Mouse (Mus musculus) midbrain, embryonic 15.5 days (tissue): ENCODE measurements at regions not wholly inside any gene's neighbourhood (a gene's known extent, or its start where the extent isn't known, plus 50 kb on each side); places are given as distances from the start of the nearest gene placed in this dataset.
"Not testable (repeated sequence)": the region's sequence is repeated elsewhere in the genome, so short reads cannot be mapped to it uniquely, and the experiment has no call there.

Source experiments
- ATAC-seq: fragments of 200-750 bp; cut with Nextera tagmentation; replicated peaks from 2 replicates; pipeline ENCODE4 v1.8.0; 2017; ENCODE audit warnings: moderate TSS enrichment
- H3K27ac ChIP-seq: fragments of 300-500 bp; sonication (generic); 2 replicates; pipeline ENCODE4 v1.5.1; 2015; ENCODE audit warnings: mild to moderate bottlenecking, inconsistent platforms
- H3K27me3 ChIP-seq: fragments of 300-500 bp; sonication (generic); replicated peaks from 2 replicates; pipeline ENCODE4 v1.6.1; 2015; ENCODE audit warnings: inconsistent platforms
- H3K36me3 ChIP-seq: fragments of 300-500 bp; sonication (generic); replicated peaks from 2 replicates; pipeline ENCODE4 v1.6.1; 2015; ENCODE audit warnings: inconsistent platforms
- H3K4me1 ChIP-seq: fragments of 300-500 bp; sonication (generic); 2 replicates; pipeline ENCODE4 v1.6.1; 2015; ENCODE audit warnings: inconsistent platforms
- H3K4me2 ChIP-seq: fragments of 300-500 bp; sonication (generic); 2 replicates; pipeline ENCODE4 v1.6.1; 2015; ENCODE audit warnings: inconsistent platforms, mild to moderate bottlenecking, moderate library complexity
- H3K4me3 ChIP-seq: fragments of 300-500 bp; sonication (generic); 2 replicates; pipeline ENCODE4 v1.5.1; 2015; ENCODE audit warnings: mild to moderate bottlenecking, inconsistent platforms
- H3K9ac ChIP-seq: fragments of 300-500 bp; sonication (generic); 2 replicates; pipeline ENCODE4 v1.6.1; 2015; ENCODE audit warnings: mild to moderate bottlenecking, inconsistent platforms
- H3K9me3 ChIP-seq: fragments of 300-500 bp; sonication (generic); 2 replicates; pipeline ENCODE4 v1.6.1; 2016; ENCODE audit warnings: inconsistent platforms
- WGBS: fragments of 180-500 bp; shearing (Covaris S2); methylation state at CpG from one replicate; pipeline ENCODE4 v1.1.7; 2015; ENCODE audit warnings: mixed read lengths; 5-methylcytosine and 5-hydroxymethylcytosine counted together

- peaks cover 39% of the 10 kb centered on the region for H3K9me3 ChIP-seq
- not testable (repeated sequence) for H3K27me3 ChIP-seq, H3K27ac ChIP-seq, H3K4me1 ChIP-seq, H3K9ac ChIP-seq, H3K4me2 ChIP-seq, H3K4me3 ChIP-seq, H3K36me3 ChIP-seq, ATAC-seq
Observed at GRCm38 (mm10) chr13:12940911-12941310, 64.3 kb downstream of the Prl2c2 start.

- not testable (repeated sequence) for ATAC-seq, H3K4me3 ChIP-seq, H3K9ac ChIP-seq, H3K4me2 ChIP-seq, H3K27ac ChIP-seq, H3K4me1 ChIP-seq, H3K36me3 ChIP-seq, H3K27me3 ChIP-seq
- 5% methylated on average over 1 of the region's 1 CpGs for WGBS
- peaks cover 55% of the 10 kb centered on the region for H3K9me3 ChIP-seq
Observed at GRCm38 (mm10) chr13:12935103-12935502, 70.1 kb downstream of the Prl2c2 start.

GRCm38 (mm10) chr13:12931907-12932617 is 73.1 kb downstream of the Prl2c2 start:
- WGBS: 86% methylated on average over 15 of the region's 15 CpGs
- H3K36me3 ChIP-seq, H3K4me2 ChIP-seq, H3K27ac ChIP-seq, H3K4me1 ChIP-seq, H3K27me3 ChIP-seq, H3K4me3 ChIP-seq, H3K9ac ChIP-seq: not testable (repeated sequence)
- peaks cover 67% of the 10 kb centered on the region for H3K9me3 ChIP-seq
- ATAC-seq: 0 out of 2 replicates have a peak, but pooled peaks have one; percentile 18

- Histone ChIP-seq H3K36me3 (no peaks in the 10 kb centered on the region), H3K4me2 (no peak overlapping the region), H3K4me3 (no peak overlapping the region), H3K4me1 (no peaks in the 10 kb centered on the region), H3K27me3 (no peaks in the 10 kb centered on the region), H3K9me3 (peaks cover 78% of the 10 kb centered on the region), H3K9ac (no peak overlapping the region), H3K27ac (no peak overlapping the region)
- 84% methylated on average over 5 of the region's 5 CpGs for WGBS
- no peak for ATAC-seq
Observed at GRCm38 (mm10) chr13:12930566-12930965, 74.6 kb downstream of the Prl2c2 start.

GRCm38 (mm10) chr13:12929806-12930205 is 75.4 kb downstream of the Prl2c2 start:
- no peaks in the 10 kb centered on the region for H3K36me3 ChIP-seq
- peaks cover 74% of the 10 kb centered on the region for H3K9me3 ChIP-seq
- H3K4me3 ChIP-seq: no peak overlapping the region
- ATAC-seq: no peak
- H3K9ac ChIP-seq: no peak overlapping the region
- no peaks in the 10 kb centered on the region for H3K27me3 ChIP-seq
- H3K4me2 ChIP-seq: no peak overlapping the region
- no peaks in the 10 kb centered on the region for H3K4me1 ChIP-seq
- H3K27ac ChIP-seq: no peak overlapping the region
- WGBS: 89% methylated on average over 5 of the region's 5 CpGs

- WGBS: 89% methylated on average over 15 of the region's 15 CpGs
- no peak overlapping the region for H3K9ac ChIP-seq
- no peak for ATAC-seq
- peaks cover 82% of the 10 kb centered on the region for H3K9me3 ChIP-seq
- no peak overlapping the region for H3K4me2 ChIP-seq
- H3K36me3 ChIP-seq: no peaks in the 10 kb centered on the region
- H3K4me1 ChIP-seq: no peaks in the 10 kb centered on the region
- no peak overlapping the region for H3K4me3 ChIP-seq
- H3K27ac ChIP-seq: no peak overlapping the region
- H3K27me3 ChIP-seq: no peaks in the 10 kb centered on the region
Observed at GRCm38 (mm10) chr13:12927587-12928345, 77.4 kb downstream of the Prl2c2 start.

- H3K9me3 ChIP-seq: peaks cover 68% of the 10 kb centered on the region
- 89% methylated on average over 14 of the region's 14 CpGs for WGBS
- no peaks in the 10 kb centered on the region for H3K27me3 ChIP-seq
- H3K4me1 ChIP-seq: no peaks in the 10 kb centered on the region
- ATAC-seq: 0 out of 2 replicates have a peak, but pooled peaks have one; percentile 16
- no peaks in the 10 kb centered on the region for H3K36me3 ChIP-seq
- H3K27ac ChIP-seq: no peak overlapping the region
- H3K4me2 ChIP-seq: no peak overlapping the region
- H3K4me3 ChIP-seq: no peak overlapping the region
- no peak overlapping the region for H3K9ac ChIP-seq
Observed at GRCm38 (mm10) chr13:12925604-12926003, 79.6 kb downstream of the Prl2c2 start.

- Histone ChIP-seq H3K4me3 (no peak overlapping the region), H3K9me3 (peaks cover 64% of the 10 kb centered on the region), H3K4me2 (no peak overlapping the region), H3K27ac (no peak overlapping the region), H3K27me3 (no peaks in the 10 kb centered on the region), H3K4me1 (no peaks in the 10 kb centered on the region), H3K9ac (no peak overlapping the region), H3K36me3 (no peaks in the 10 kb centered on the region)
- ATAC-seq: no peak
- WGBS: 89% methylated on average over 5 of the region's 5 CpGs
Observed at GRCm38 (mm10) chr13:12912902-12913301, 92.3 kb downstream of the Prl2c2 start.

- Histone ChIP-seq H3K9ac (no peak overlapping the region), H3K27me3 (no peaks in the 10 kb centered on the region), H3K27ac (no peak overlapping the region), H3K4me1 (no peaks in the 10 kb centered on the region), H3K4me3 (no peak overlapping the region), H3K4me2 (no peak overlapping the region), H3K9me3 (peaks cover 77% of the 10 kb centered on the region), H3K36me3 (0 out of 2 replicates have a peak, but pooled peaks cover 3% of the 10 kb centered on the region)
- ATAC-seq: no peak
Observed at GRCm38 (mm10) chr13:12906151-12906550, 99.0 kb downstream of the Prl2c2 start.

- H3K27ac ChIP-seq, ATAC-seq, H3K4me3 ChIP-seq, H3K4me2 ChIP-seq, H3K36me3 ChIP-seq, H3K9ac ChIP-seq, H3K4me1 ChIP-seq, H3K27me3 ChIP-seq: not testable (repeated sequence)
- 89% methylated on average over 20 of the region's 20 CpGs for WGBS
- peaks cover 31% of the 10 kb centered on the region for H3K9me3 ChIP-seq
Observed at GRCm38 (mm10) chr13:12889631-12890030, 89.8 kb upstream of the Prl2c3 start.

GRCm38 (mm10) chr13:12879506-12879905 is 79.6 kb upstream of the Prl2c3 start:
- not testable (repeated sequence) for ATAC-seq, H3K9ac ChIP-seq, H3K36me3 ChIP-seq, H3K4me3 ChIP-seq, H3K27ac ChIP-seq, H3K4me2 ChIP-seq, H3K27me3 ChIP-seq, H3K4me1 ChIP-seq
- 79% methylated on average over 3 of the region's 3 CpGs for WGBS
- H3K9me3 ChIP-seq: peaks cover 51% of the 10 kb centered on the region

- H3K4me1 ChIP-seq, H3K27ac ChIP-seq, H3K27me3 ChIP-seq, H3K36me3 ChIP-seq, H3K4me2 ChIP-seq, H3K9ac ChIP-seq, H3K4me3 ChIP-seq: not testable (repeated sequence)
- 82% methylated on average over 1 of the region's 1 CpGs for WGBS
- H3K9me3 ChIP-seq: peaks cover 28% of the 10 kb centered on the region
- ATAC-seq: 0 out of 2 replicates have a peak, but pooled peaks have one; percentile 3
Observed at GRCm38 (mm10) chr13:12864946-12865345, 65.1 kb upstream of the Prl2c3 start.

- Histone ChIP-seq H3K9me3 (peaks cover 28% of the 10 kb centered on the region), H3K36me3 (no peaks in the 10 kb centered on the region), H3K4me1 (no peaks in the 10 kb centered on the region), H3K27ac (no peak overlapping the region), H3K4me2 (no peak overlapping the region), H3K27me3 (no peaks in the 10 kb centered on the region), H3K4me3 (no peak overlapping the region), H3K9ac (no peak overlapping the region)
- 0 out of 2 replicates have a peak, but pooled peaks have one; percentile 56 for ATAC-seq
Observed at GRCm38 (mm10) chr13:12864263-12864662, 64.4 kb upstream of the Prl2c3 start.
